Mouse (Mus musculus) lung, postnatal 0 days (tissue): ENCODE results near the gene Tmem200a.

ENCODE experiments used
- CTCF ChIP-seq: IDR thresholded peaks from 2 replicates; pipeline ENCODE4 v1.5.1; 2016; ENCODE audit warnings: antibody characterized with exemption, mild to moderate bottlenecking
- EP300 ChIP-seq: IDR thresholded peaks from 2 replicates; pipeline ENCODE4 v1.6.1; 2016; ENCODE audit warnings: antibody characterized with exemption, mild to moderate bottlenecking, control low read depth

- no peak for TF ChIP-seq CTCF
- no peak for TF ChIP-seq EP300
Observed at GRCm38 (mm10) chr10:25962863-25963262, 116.0 kb downstream of the Tmem200a start.
